Mouse (Mus musculus): ENCODE data around the gene Spsb2. TPM values are rescaled to one million over a fixed set of nuclear protein-coding genes. Genes with fewer than 3 reads are reported as not detected.

The Spsb2 gene
- polyA plus RNA-seq (2015; fragmentation: Nextera tagmentation; extraction: Ambion mirVana) = 18.8 and 18.9 TPM in 2 replicates

GRCm38 (mm10) chr6:124808358-124809012, at the start of gene Spsb2:
TSS of gene Spsb2 (plus strand) at chr6:124808661.
- no peak for TF ChIP-seq CTCF (IDR thresholded peaks at IDR 0.05; ENCODE audit: low read depth)
- no peak for TF ChIP-seq EP300 (optimal IDR thresholded peaks at IDR 0.05)
- peak within 1 kb of the TSS; percentile 96 for H3K4me2 ChIP-seq (replicated peaks; ENCODE audit: low read depth)
- H3K27me3 ChIP-seq (ENCODE audit: control insufficient read depth, insufficient read depth, low read length) = no peaks in the 10 kb centered on the region
- H3K9ac ChIP-seq (ENCODE audit: low read length) = peak within 1 kb of the TSS; percentile 78
- H3K9me3 ChIP-seq (ENCODE audit: control insufficient read depth, low read length) = no peaks in the 10 kb centered on the region
- H3K4me1 ChIP-seq (replicated peaks; ENCODE audit: control insufficient read depth, insufficient read depth) = peaks cover 2% of the 10 kb centered on the region; the same call in 1 of the 2 replicates
- ATAC-seq (ENCODE audit: low FRiP score, low TSS enrichment) (peak; percentile 67), DNase-seq (ENCODE audit: low spot score) (peak; percentile 87)
- peak within 1 kb of the TSS; percentile 95 for H3K27ac ChIP-seq (replicated peaks)
- 2% methylated on average over 28 of the region's 29 CpGs for WGBS
- peak within 1 kb of the TSS; percentile 65 for H3K4me3 ChIP-seq (ENCODE audit: low read depth, low read length)
- H3K36me3 ChIP-seq (ENCODE audit: control insufficient read depth, insufficient read depth, low read length) = peaks cover 12% of the 10 kb centered on the region

GRCm38 (mm10) chr6:124758849-124759232, 49.6 kb upstream of the Spsb2 start:
- Histone ChIP-seq H3K4me3 (ENCODE audit: low read depth, low read length) (no peak overlapping the region), H3K27me3 (ENCODE audit: control insufficient read depth, insufficient read depth, low read length) (no peaks in the 10 kb centered on the region), H3K9ac (ENCODE audit: low read length) (peak overlapping the region; percentile 43), H3K4me2 (replicated peaks; ENCODE audit: low read depth) (peak overlapping the region; percentile 72), H3K9me3 (ENCODE audit: control insufficient read depth, low read length) (no peaks in the 10 kb centered on the region), H3K36me3 (ENCODE audit: control insufficient read depth, insufficient read depth, low read length) (no peaks in the 10 kb centered on the region), H3K27ac (replicated peaks) (peak overlapping the region; percentile 97), H3K4me1 (replicated peaks; ENCODE audit: control insufficient read depth, insufficient read depth) (peaks cover 10% of the 10 kb centered on the region)
- TF ChIP-seq CTCF (IDR thresholded peaks at IDR 0.05; ENCODE audit: low read depth) (no peak), EP300 (optimal IDR thresholded peaks at IDR 0.05) (no peak)
- DNase-seq (ENCODE audit: low spot score) (no peak), ATAC-seq (ENCODE audit: low FRiP score, low TSS enrichment) (no peak)
- WGBS = 36% methylated on average over 2 of the region's 2 CpGs

GRCm38 (mm10) chr6:124759259-124759658, 49.2 kb upstream of the Spsb2 start:
- TF ChIP-seq CTCF (IDR thresholded peaks at IDR 0.05; ENCODE audit: low read depth) (peak; percentile 97), EP300 (optimal IDR thresholded peaks at IDR 0.05) (no peak)
- peak overlapping the region; percentile 43 for H3K9ac ChIP-seq (ENCODE audit: low read length)

GRCm38 (mm10) chr6:124765951-124766350, 42.5 kb upstream of the Spsb2 start:
- Histone ChIP-seq H3K4me2 (replicated peaks; ENCODE audit: low read depth) (no peak overlapping the region), H3K4me3 (ENCODE audit: low read depth, low read length) (no peak overlapping the region), H3K27me3 (ENCODE audit: control insufficient read depth, insufficient read depth, low read length) (no peaks in the 10 kb centered on the region), H3K9me3 (ENCODE audit: control insufficient read depth, low read length) (no peaks in the 10 kb centered on the region), H3K9ac (ENCODE audit: low read length) (no peak overlapping the region), H3K36me3 (ENCODE audit: control insufficient read depth, insufficient read depth, low read length) (no peaks in the 10 kb centered on the region), H3K27ac (replicated peaks) (no peak overlapping the region), H3K4me1 (replicated peaks; ENCODE audit: control insufficient read depth, insufficient read depth) (no peaks in the 10 kb centered on the region)
- 78% methylated on average over 7 of the region's 7 CpGs for WGBS
- ATAC-seq (ENCODE audit: low FRiP score, low TSS enrichment) = no peak
- DNase-seq (ENCODE audit: low spot score) = no peak
- TF ChIP-seq EP300 (optimal IDR thresholded peaks at IDR 0.05) = no peak
- no peak for TF ChIP-seq CTCF (IDR thresholded peaks at IDR 0.05; ENCODE audit: low read depth)

More at GRCm38 (mm10) chr6:124759259-124759658, 49.2 kb upstream of the Spsb2 start:
- H3K27ac ChIP-seq (replicated peaks) = peak overlapping the region; percentile 97
- H3K9me3 ChIP-seq (ENCODE audit: control insufficient read depth, low read length) = no peaks in the 10 kb centered on the region
- H3K4me2 ChIP-seq (replicated peaks; ENCODE audit: low read depth) = peak overlapping the region; percentile 72
- DNase-seq (ENCODE audit: low spot score) (peak; percentile 91), ATAC-seq (ENCODE audit: low FRiP score, low TSS enrichment) (peak; percentile 50)
- H3K36me3 ChIP-seq (ENCODE audit: control insufficient read depth, insufficient read depth, low read length) = no peaks in the 10 kb centered on the region
- WGBS = 0% methylated on average over 5 of the region's 5 CpGs
- no peaks in the 10 kb centered on the region for H3K27me3 ChIP-seq (ENCODE audit: control insufficient read depth, insufficient read depth, low read length)
- peaks cover 10% of the 10 kb centered on the region for H3K4me1 ChIP-seq (replicated peaks; ENCODE audit: control insufficient read depth, insufficient read depth)
- H3K4me3 ChIP-seq (ENCODE audit: low read depth, low read length) = no peak overlapping the region

GRCm38 (mm10) chr6:124767536-124767919, 40.9 kb upstream of the Spsb2 start:
- Histone ChIP-seq H3K4me3 (ENCODE audit: low read depth, low read length) (no peak overlapping the region), H3K9me3 (ENCODE audit: control insufficient read depth, low read length) (no peaks in the 10 kb centered on the region), H3K4me1 (replicated peaks; ENCODE audit: control insufficient read depth, insufficient read depth) (no peaks in the 10 kb centered on the region), H3K9ac (ENCODE audit: low read length) (no peak overlapping the region), H3K27me3 (ENCODE audit: control insufficient read depth, insufficient read depth, low read length) (no peaks in the 10 kb centered on the region), H3K36me3 (ENCODE audit: control insufficient read depth, insufficient read depth, low read length) (no peaks in the 10 kb centered on the region), H3K4me2 (replicated peaks; ENCODE audit: low read depth) (0 out of 2 replicates have a peak overlapping the region, but pooled peaks have one; percentile 5), H3K27ac (replicated peaks) (no peak overlapping the region)
- TF ChIP-seq CTCF (IDR thresholded peaks at IDR 0.05; ENCODE audit: low read depth) (no peak), EP300 (optimal IDR thresholded peaks at IDR 0.05) (no peak)
- DNase-seq (ENCODE audit: low spot score) (no peak), ATAC-seq (ENCODE audit: low FRiP score, low TSS enrichment) (no peak)
- 60% methylated on average over 4 of the region's 4 CpGs for WGBS
